Mouse (Mus musculus): Measurements from ENCODE around the gene Bach1. TPM values are rescaled to one million over a fixed set of nuclear protein-coding genes. Genes with fewer than 3 reads are reported as not detected.

The Bach1 gene
- total RNA-seq, 2 experiments from 2014 or later: 27.9 to 29.5 TPM

GRCm38 (mm10) chr16:87734868-87735381 lies 36.2 kb downstream of the Bach1 start:
- DNase-seq: no peak
- intact Hi-C loops (cut with DNase I): no loop called here

GRCm38 (mm10) chr16:87736106-87736505 lies 37.4 kb downstream of the Bach1 start:
- intact Hi-C loops (cut with DNase I): no loop called here

GRCm38 (mm10) chr16:87737296-87737695 lies 38.6 kb downstream of the Bach1 start:
- intact Hi-C loops (cut with DNase I): no loop called here
- no peak for DNase-seq

More at GRCm38 (mm10) chr16:87736106-87736505, 37.4 kb downstream of the Bach1 start:
- DNase-seq: no peak

GRCm38 (mm10) chr16:87737842-87738639 lies 39.3 kb downstream of the Bach1 start:
- no peak for DNase-seq
- intact Hi-C loops (cut with DNase I): no loop called here

GRCm38 (mm10) chr16:87741034-87741715 lies 42.4 kb downstream of the Bach1 start:
- no peak for DNase-seq

GRCm38 (mm10) chr16:87743661-87744060 lies 44.9 kb downstream of the Bach1 start:
- no peak for DNase-seq
- intact Hi-C loops (cut with DNase I): no loop called here

More at GRCm38 (mm10) chr16:87741034-87741715, 42.4 kb downstream of the Bach1 start:
- intact Hi-C loops (cut with DNase I): no loop called here

GRCm38 (mm10) chr16:87744338-87744737 lies 45.6 kb downstream of the Bach1 start:
- intact Hi-C loops (cut with DNase I): no loop called here
- no peak for DNase-seq

GRCm38 (mm10) chr16:87745192-87745945 lies 46.6 kb downstream of the Bach1 start:
- peak in 1 of 2 experiments; percentile 53 for DNase-seq
- intact Hi-C loops (cut with DNase I): no loop called here

GRCm38 (mm10) chr16:87746728-87747127 lies 48.0 kb downstream of the Bach1 start:
- intact Hi-C loops (cut with DNase I): loop anchor here (1.0 to 2.0 kb wide), 2 partner anchors 150 to 239 kb away; no protein-coding TSS in a partner anchor
- DNase-seq: peak; percentile 81 to 88

- intact Hi-C loops (cut with DNase I): no loop called here
- DNase-seq: no peak
Measured at GRCm38 (mm10) chr16:87751243-87751642, 52.5 kb downstream of the Bach1 start.

GRCm38 (mm10) chr16:87752482-87752881 lies 53.7 kb downstream of the Bach1 start:
- DNase-seq: peak in 1 of 2 experiments; percentile 40
- intact Hi-C loops (cut with DNase I): no loop called here

GRCm38 (mm10) chr16:87754858-87755257 lies 56.1 kb downstream of the Bach1 start:
- DNase-seq: peak; percentile 61 to 82
- intact Hi-C loops (cut with DNase I): loop anchor here (2.0 kb wide), 2 partner anchors 158 to 248 kb away; no protein-coding TSS in a partner anchor

GRCm38 (mm10) chr16:87755915-87756314 lies 57.2 kb downstream of the Bach1 start:
- DNase-seq: no peak
- intact Hi-C loops (cut with DNase I): loop anchor here (2.0 kb wide), 2 partner anchors 159 to 249 kb away; no protein-coding TSS in a partner anchor

GRCm38 (mm10) chr16:87758016-87758415 lies 59.3 kb downstream of the Bach1 start:
- intact Hi-C loops (cut with DNase I): no loop called here
- no peak for DNase-seq

GRCm38 (mm10) chr16:87764668-87765109 lies 65.9 kb downstream of the Bach1 start:
- intact Hi-C loops (cut with DNase I): no loop called here

GRCm38 (mm10) chr16:87765984-87766383 lies 67.2 kb downstream of the Bach1 start:
- DNase-seq: peak in 1 of 2 experiments; percentile 10
- intact Hi-C loops (cut with DNase I): no loop called here

More at GRCm38 (mm10) chr16:87764668-87765109, 65.9 kb downstream of the Bach1 start:
- no peak for DNase-seq

- DNase-seq: no peak
- intact Hi-C loops (cut with DNase I): no loop called here
Measured at GRCm38 (mm10) chr16:87770576-87770975, 71.8 kb downstream of the Bach1 start.

GRCm38 (mm10) chr16:87771926-87772325 lies 73.2 kb downstream of the Bach1 start:
- DNase-seq: no peak
- intact Hi-C loops (cut with DNase I): no loop called here

GRCm38 (mm10) chr16:87774398-87774797 lies 75.7 kb downstream of the Bach1 start:
- intact Hi-C loops (cut with DNase I): no loop called here
- DNase-seq: peak; percentile 7 to 27

GRCm38 (mm10) chr16:87777373-87777772 lies 78.6 kb downstream of the Bach1 start:
- DNase-seq: no peak
- intact Hi-C loops (cut with DNase I): no loop called here
